Mouse (Mus musculus) heart, adult 2 months (tissue): ENCODE results near the gene Nup133.

Experiments
- CTCF ChIP-seq: fragments of 200-600 bp; IDR thresholded peaks from 2 replicates; pipeline ENCODE4 v1.8.1; 2022; ENCODE audit warnings: antibody characterized with exemption, mild to moderate bottlenecking, moderate library complexity
- EP300 ChIP-seq: fragments of 200-500 bp; IDR thresholded peaks from 2 replicates; pipeline ENCODE4 v1.6.1; 2011; ENCODE audit warnings: low read depth, low read length, control low read depth; ENCODE audit not compliant: insufficient read depth

- TF ChIP-seq CTCF (no peak), EP300 (no peak)
These were observed 91.7 kb downstream of the Nup133 start for GRCm38 (mm10) chr8:123857361-123857760.
